Mouse (Mus musculus) naive thymus-derived CD4-positive, alpha-beta T cell, adult 2 months (primary cell): ENCODE results near the gene Olfr921.

Experiments used
- DNase-seq: peaks from one replicate; pipeline ENCODE4 v3.0.0-alpha.2; 2011; ENCODE audit warnings: low read depth

The Olfr921 gene

DNA sequence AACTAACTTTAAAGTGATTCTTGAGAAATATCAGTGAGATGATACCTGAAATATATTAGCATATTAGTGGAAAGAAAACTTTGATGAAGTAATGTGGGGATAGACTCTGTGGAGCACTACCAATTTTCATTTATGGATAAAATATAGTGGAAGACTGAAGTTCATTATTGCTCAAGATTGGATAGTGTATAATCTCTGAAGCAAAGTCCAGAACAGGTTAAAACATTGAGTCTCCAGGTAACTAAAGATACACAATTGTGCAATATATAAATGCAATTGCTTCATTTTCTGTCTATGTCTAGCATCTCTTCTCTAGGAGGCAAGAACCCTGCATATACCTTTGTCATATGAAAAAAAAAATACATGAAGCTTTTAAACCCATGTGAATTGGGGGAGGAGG is at the start of gene Olfr921:
TSS of gene Olfr921 (plus strand) at position 301 of the 400 bp plus-strand sequence.
- DNase-seq = no peak

DNA sequence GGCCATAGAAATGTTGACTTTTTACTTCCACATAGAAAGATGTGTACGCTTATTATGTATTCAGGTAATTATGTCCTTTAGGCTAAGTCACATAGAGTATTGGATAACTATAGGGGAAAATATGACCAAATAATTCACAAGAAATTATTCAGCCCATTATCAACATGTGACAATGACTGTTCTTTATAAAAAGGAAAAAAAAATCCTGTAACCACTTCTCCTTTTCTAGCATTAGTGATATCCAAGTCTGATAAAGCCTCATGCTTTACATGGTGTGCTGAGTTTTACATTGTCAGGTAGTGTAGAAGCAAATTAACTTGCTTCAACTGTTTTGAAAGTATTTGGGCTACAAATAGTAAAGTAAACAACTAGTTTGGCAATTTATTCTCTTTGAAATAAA is 48.8 kb upstream of the Olfr921 start:
- DNase-seq = no peak

DNA sequence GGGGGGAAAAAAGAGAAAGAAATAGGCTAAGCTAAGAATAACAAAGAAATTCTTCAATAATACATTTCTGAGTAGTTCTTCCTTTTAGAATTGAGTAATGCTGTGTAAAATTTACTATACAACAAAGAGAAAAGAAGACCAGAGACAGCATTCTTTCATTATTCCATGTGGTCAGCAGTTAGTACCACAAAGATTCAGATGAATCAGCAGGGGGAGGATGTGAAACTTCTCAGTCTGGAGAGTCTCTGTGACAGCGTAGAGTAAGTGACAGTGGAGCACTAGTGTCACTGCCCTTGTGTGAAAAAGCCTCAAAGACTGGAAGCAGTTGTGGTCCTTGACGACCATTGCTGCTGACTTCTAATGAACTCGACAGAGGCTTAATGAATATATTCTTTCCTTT is 44.6 kb upstream of the Olfr921 start:
- DNase-seq = no peak

DNA sequence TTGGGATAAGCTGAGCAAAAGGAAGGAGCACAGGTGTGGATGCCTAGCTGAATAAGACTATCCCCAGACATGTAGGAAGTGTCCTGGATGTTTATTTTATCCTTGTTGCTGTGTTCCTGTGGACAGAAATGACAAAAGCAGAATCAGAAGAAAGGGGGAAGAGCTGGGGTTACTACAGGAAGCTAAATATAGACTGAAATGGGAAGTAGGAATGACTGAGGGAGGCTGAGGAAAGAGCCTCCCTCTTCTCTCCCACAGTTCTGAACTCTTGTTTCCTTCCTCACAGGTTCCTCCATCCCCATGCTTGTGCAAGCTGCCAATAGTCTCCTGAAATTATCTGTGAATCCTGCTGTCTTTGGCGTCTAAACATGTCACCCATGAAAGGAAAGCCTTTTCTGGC is 31.5 kb upstream of the Olfr921 start:
- no peak for DNase-seq

DNA sequence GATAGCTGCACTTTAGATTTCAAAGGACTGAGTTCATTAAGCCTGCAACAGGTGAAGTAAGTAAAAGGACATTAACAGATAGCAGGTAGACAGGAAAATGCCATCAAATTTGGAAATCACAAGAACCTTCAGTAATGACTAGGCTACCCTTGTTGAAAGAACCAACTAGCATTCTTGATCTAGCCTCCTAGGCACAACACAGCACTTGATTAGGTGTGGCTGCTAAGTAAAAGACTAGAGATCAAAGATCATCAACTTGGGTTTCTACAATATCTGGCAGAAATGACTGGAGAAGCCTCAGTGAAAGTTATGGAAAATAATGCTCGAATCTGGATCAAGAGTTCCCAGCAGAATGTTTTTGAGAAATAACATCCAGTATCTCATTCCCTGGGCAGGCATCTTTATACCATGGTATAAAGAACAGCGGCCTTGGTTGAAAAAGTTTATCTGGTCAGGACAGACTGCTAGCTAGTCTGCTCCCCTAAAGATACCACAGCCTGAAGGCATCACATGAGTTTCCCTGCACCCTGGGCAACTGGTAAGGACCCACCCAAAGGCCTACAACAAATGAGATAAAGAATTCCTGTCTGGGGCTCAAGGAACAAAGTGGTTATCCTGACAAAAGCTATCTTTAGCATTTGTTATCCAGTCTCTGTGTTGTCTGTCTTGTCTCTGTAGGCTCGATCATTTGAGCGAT is 28.1 kb upstream of the Olfr921 start:
- DNase-seq = no peak

DNA sequence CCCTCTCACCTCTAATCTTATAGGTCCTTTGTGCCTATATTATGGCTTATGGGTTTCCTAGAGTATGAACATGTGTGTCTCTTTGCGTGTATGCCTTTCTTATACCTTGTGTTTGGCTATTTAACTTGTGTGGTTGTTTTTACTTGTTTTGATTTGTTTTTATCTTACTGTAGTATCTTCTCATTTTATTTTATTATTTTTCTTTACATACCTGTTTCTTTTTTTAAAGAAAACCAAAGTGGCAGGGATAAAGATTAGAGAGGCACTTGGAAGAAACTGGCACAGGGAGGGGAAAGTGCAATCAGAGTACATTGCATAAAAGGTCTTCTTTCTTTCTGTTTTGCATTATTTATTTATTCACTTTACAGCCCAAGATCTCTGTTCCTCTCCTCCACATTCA is 20.9 kb upstream of the Olfr921 start, which contains the start of gene Olfr920:
TSS of gene Olfr920 (plus strand) at position 301 of the 400 bp plus-strand sequence.
- DNase-seq = no peak

DNA sequence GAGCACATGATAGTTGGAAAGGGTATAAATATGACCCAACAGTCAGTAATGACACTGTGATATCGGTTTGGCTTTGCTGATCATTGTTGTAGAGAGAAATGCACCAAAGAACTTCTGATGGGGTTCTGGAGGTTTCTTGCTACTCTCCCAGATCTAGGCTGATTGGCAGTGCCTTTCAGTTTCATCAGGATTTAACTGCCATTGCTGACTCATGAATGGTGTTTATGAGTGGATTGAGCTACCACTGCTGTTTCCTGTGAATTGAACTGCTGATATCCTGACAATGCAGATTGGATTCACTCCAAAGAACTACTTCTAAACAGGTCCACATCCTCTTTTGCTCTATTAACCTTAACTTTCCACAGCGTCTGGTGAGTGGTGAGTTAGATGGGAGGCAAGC is 19.8 kb downstream of the Olfr921 start:
- no peak for DNase-seq

DNA sequence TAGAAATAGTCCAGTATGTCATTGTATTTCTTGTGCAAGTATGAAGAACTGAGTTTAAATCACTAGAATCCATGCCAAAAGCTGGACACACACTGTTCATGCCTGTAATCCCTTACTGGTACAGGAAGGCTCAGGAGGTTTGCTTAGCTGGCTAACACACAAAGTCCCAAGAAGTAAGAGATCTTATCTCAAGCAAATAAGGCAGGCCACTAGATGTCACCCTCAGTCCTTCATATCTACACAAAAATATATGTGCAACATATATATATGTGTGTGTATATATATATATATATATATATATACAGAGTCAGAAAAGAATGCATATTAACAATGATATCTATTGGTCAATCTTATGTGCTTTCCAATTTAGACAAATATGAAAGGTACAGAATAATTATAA is 32.8 kb downstream of the Olfr921 start:
- no peak for DNase-seq

DNA sequence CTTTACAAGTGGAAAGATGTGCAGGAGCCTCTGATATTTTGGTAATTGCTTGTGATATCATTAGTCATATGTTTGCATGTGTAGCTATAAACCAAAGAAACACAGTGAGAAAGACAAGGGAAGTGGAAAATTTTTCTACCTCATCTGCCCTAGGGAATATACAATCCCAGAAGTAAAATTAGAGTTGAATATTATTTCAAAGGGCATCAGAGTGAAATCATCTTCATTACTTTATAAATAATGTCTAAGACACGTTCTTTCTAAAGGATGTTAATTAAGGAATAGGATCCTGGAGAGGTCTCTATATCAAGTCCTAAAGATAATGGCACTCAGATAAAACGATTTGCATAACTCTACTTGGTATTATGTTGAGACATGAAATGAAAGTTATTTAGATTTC is 41.4 kb downstream of the Olfr921 start, which contains the start of gene Olfr922:
TSS of gene Olfr922 (plus strand) at position 301 of the 400 bp plus-strand sequence.
- no peak for DNase-seq

DNA sequence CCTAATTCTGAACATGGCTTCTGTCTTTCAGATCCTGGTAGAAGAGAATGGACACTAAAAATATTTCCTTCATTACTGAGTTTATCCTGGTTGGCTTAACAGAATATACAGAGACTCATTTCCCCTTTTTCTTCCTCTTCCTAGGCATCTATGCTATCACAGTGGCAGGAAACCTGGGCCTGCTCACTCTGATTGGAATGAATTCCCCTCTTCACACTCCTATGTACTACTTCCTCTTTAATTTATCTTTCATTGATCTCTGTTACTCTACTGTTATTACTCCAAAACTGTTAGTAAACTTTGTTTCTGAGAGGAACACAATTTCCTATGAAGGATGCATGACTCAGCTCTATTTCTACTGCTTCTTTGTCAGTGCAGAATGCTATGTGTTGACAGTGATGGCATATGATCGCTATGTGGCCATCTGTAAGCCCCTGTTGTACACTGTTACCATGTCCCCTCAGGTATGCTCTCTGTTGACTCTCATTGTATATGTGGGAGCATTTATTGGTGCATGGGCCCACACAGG is 42.7 kb downstream of the Olfr921 start:
- DNase-seq = no peak

DNA sequence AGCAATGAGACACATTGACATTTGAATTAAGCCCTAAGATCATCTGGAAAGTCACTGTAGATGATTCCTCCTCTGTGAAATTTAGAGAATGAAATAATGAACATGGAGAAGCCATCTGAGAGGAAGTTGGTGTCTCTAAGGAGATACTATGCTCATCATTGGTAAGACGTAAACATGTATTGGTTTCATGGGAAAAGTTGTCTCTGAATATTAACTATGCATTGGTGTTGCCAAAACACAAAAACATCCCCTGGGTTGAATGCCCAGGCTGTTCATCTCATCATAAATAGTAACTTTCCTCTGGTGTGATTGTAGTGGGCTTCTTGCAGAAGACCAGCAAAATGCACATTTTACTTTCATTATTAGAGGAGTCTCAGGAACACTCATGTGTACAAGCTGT is 53.4 kb downstream of the Olfr921 start, which contains the start of gene Olfr923:
TSS of gene Olfr923 (plus strand) at position 301 of the 400 bp plus-strand sequence.
- no peak for DNase-seq
